Mouse (Mus musculus) C2C12 (cell line): Measurements from ENCODE around the gene Prkcz. TPM values are rescaled to one million over a fixed set of nuclear protein-coding genes. Genes with fewer than 3 reads are reported as not detected.

Experiments used
- H3K27me3 ChIP-seq: one replicate; pipeline ENCODE4 v1.6.1; 2011; ENCODE audit not compliant: control insufficient read depth, insufficient read depth, insufficient read length
- H3K36me3 ChIP-seq: one replicate; pipeline ENCODE4 v1.6.1; 2011; ENCODE audit not compliant: control insufficient read depth, insufficient read depth
- H3K4me3 ChIP-seq: one replicate; pipeline ENCODE4 v1.5.1; 2011; ENCODE audit warnings: mild to moderate bottlenecking, control low read depth; ENCODE audit not compliant: poor library complexity, insufficient read depth, severe bottlenecking
- H3K79me2 ChIP-seq: one replicate; pipeline ENCODE4 v1.6.1; 2011; ENCODE audit not compliant: control insufficient read depth, insufficient read depth
- H3K79me3 ChIP-seq: one replicate; pipeline ENCODE4 v1.6.1; 2011; ENCODE audit warnings: low read depth, control low read depth
- H3ac ChIP-seq: one replicate; pipeline ENCODE3; 2011; ENCODE audit warnings: low read depth; ENCODE audit not compliant: control insufficient read depth, insufficient read length
- CEBPB ChIP-seq: IDR thresholded peaks from one replicate; pipeline ENCODE4 v1.6.1; 2011; ENCODE audit warnings: low read depth, mild to moderate bottlenecking, control low read depth, moderate library complexity
- CTCF ChIP-seq: IDR thresholded peaks from one replicate; pipeline ENCODE4 v1.5.1; 2011; ENCODE audit not compliant: control insufficient read depth, insufficient read depth, insufficient read length
- FOSL1 ChIP-seq: IDR thresholded peaks from one replicate; pipeline ENCODE4 v1.8.0; 2011; ENCODE audit warnings: mild to moderate bottlenecking, low read length; ENCODE audit not compliant: poor library complexity, insufficient read depth, severe bottlenecking
- MAX ChIP-seq: IDR thresholded peaks from one replicate; pipeline ENCODE4 v1.6.1; 2011; ENCODE audit warnings: mild to moderate bottlenecking, control low read depth
- MYOD1 ChIP-seq: IDR thresholded peaks from one replicate; pipeline ENCODE4 v1.6.1; 2011; ENCODE audit warnings: low read depth; ENCODE audit not compliant: control insufficient read depth, insufficient read length
- MYOG ChIP-seq: IDR thresholded peaks from one replicate; pipeline ENCODE4 v1.6.1; 2011; ENCODE audit not compliant: control insufficient read depth, insufficient read length; ENCODE audit errors: extremely low read depth
- USF1 ChIP-seq: IDR thresholded peaks from one replicate; pipeline ENCODE4 v1.6.1; 2011; ENCODE audit warnings: low read depth, mild to moderate bottlenecking, control low read depth, moderate library complexity
- polyA plus RNA-seq: library from polyadenylated mRNA; unstranded; fragments of >200 nt; fragmentation: generic; extraction: Trizol; gene quantifications from one replicate; pipeline ENCODE4 v1.2.1, GENCODE M21; 2012; ENCODE audit warnings: missing spikeins

Gene Prkcz
- polyA plus RNA-seq, 1 experiment: 0.06 TPM

GRCm38 (mm10) chr4:155213752-155214054, 147.5 kb downstream of the Prkcz start:
- Histone ChIP-seq H3K27me3 (no peaks in the 10 kb centered on the region), H3K79me2 (peaks cover 100% of the 10 kb centered on the region), H3K36me3 (peaks cover 9% of the 10 kb centered on the region), H3ac (no peak overlapping the region), H3K4me3 (no peak overlapping the region), H3K79me3 (peaks cover 94% of the 10 kb centered on the region)
- TF ChIP-seq MAX (no peak), CEBPB (no peak), CTCF (no peak), MYOD1 (no peak), FOSL1 (no peak), MYOG (no peak), USF1 (no peak)

- peaks cover 94% of the 10 kb centered on the region for H3K79me3 ChIP-seq
- TF ChIP-seq FOSL1 (no peak), USF1 (no peak), CTCF (no peak), MAX (no peak), MYOG (no peak), MYOD1 (no peak), CEBPB (no peak)
- peaks cover 9% of the 10 kb centered on the region for H3K36me3 ChIP-seq
- H3ac ChIP-seq: no peak overlapping the region
- H3K27me3 ChIP-seq: no peaks in the 10 kb centered on the region
- H3K4me3 ChIP-seq: no peak overlapping the region
- H3K79me2 ChIP-seq: peaks cover 100% of the 10 kb centered on the region
Observed at GRCm38 (mm10) chr4:155213052-155213751, 148.0 kb downstream of the Prkcz start.

Other genes starting within 250 kb of the Prkcz start
- 45.2 TPM for gene Ski, start 138.8 kb downstream of the Prkcz start, polyA plus RNA-seq
- gene Faap20, start 111.6 kb downstream of the Prkcz start, polyA plus RNA-seq: 30.6 TPM
- not detected for gene Gabrd, start 36.8 kb upstream of the Prkcz start, polyA plus RNA-seq
- gene Cfap74, start 47.8 kb upstream of the Prkcz start, polyA plus RNA-seq: 0.90 TPM
- gene Tmem52, start 107.8 kb upstream of the Prkcz start, polyA plus RNA-seq: not detected
- gene Gnb1, start 130.0 kb upstream of the Prkcz start, polyA plus RNA-seq: 338 TPM
- 209 TPM for gene Nadk, start 201.0 kb upstream of the Prkcz start, polyA plus RNA-seq
- 6.3 TPM for gene Slc35e2, start 240.1 kb upstream of the Prkcz start, polyA plus RNA-seq